Mouse (Mus musculus): ENCODE measurements around the gene Sdhaf2.
"Not testable (repeated sequence)": the region's sequence is repeated elsewhere in the genome, so short reads cannot be mapped to it uniquely, and the experiment has no call there.

Sdhaf2 gene

DNA sequence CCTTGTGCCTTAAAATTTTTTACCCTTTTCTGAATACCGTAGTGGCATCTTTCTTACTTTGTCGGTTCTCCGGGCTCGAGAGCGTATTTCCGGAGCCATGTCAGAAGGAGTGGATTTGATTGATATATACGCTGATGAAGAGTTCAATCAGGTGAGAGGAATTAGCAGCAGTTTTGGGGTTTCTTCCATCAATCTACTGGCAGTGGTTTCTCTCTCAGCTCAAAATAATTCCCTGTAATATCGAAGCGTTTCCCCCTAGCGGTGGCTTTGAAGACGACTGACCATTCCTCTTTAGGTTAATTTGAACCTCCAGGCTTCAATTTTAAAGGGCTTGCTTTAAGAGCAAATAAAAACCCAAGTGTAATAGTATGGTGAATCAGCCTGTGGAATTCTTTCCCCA, at the start of gene Sdhaf2:
TSS of gene Sdhaf2 (minus strand) at position 233 of the 400 bp plus-strand sequence.
- DNase-seq = no peak

DNA sequence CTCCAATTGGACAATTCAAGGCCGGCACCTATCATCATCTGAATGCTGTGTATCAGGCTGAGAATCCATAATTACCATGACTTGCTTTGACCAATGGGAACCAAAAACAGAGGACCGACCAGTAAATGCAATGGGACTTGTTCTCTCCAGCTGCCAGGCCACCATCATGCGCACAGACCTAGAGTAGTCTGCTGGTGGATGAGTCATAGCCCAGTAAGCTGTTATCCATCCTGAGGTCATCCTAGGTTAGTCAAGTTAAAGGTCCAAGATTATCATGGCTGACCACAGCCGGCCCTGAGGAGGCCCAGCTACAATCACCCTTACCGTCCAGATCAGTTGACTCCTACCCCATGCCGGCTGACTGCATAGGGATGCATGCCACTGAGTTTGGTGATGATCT, 43.7 kb upstream of the Sdhaf2 start:
- DNase-seq = no peak

DNA sequence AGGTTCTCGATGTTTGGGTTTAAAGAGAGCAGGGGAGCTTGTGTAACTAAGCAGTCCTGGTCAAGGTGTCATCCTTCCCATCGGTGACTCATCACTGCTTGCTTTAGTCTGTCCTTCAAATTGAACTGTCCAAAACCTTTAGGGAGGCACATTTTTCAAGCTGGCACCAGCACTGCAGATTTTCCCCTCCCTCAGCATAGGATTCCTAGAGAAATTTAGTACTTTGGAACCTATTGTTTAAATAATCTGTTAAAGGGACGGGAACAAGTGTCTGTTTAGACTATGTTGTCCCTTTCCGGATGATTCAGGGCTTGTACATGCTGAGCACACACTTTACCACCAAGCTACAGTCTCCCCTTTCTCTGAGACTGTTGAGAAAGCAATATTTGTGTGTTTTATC, 39.3 kb upstream of the Sdhaf2 start:
- DNase-seq = no peak

DNA sequence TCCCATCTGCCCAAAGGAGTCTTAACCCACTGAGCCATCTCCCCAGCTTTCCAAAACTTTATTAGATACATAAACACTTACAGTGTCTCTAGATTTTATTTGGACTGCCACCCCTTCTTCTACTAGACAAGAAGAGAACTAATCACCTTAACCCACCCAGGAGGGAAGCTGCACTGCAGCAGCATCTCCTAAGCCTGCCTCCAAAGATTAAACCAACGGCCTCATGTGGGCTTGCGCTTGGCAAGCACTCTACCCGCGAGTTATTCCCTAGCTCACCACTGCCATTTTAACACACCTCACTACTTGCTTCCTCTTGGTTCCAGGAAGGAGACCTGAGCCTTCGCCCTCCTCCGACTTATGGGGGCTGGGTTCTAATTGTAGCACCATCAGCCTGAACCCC, 38.3 kb upstream of the Sdhaf2 start:
- no peak for DNase-seq

DNA sequence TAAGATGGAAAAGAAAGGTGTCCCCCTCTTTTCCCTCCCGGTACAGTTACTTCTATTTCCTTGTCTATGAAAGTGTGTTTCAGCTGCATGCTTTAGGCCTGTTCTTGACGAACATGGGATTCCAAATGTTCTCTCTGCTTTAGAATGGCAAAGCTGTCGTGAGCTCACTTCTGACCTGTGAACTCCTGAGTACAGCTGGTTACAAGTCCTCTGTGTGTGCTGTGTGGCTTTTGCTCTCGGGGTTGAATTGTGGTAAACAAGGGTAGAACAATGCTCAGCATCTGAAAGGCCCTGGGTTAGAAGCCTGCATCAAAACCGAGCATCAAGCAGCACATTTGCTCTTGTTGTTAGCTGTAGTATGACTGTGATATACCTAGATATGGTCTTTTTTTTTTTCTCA, 36.4 kb upstream of the Sdhaf2 start:
- no peak for DNase-seq

DNA sequence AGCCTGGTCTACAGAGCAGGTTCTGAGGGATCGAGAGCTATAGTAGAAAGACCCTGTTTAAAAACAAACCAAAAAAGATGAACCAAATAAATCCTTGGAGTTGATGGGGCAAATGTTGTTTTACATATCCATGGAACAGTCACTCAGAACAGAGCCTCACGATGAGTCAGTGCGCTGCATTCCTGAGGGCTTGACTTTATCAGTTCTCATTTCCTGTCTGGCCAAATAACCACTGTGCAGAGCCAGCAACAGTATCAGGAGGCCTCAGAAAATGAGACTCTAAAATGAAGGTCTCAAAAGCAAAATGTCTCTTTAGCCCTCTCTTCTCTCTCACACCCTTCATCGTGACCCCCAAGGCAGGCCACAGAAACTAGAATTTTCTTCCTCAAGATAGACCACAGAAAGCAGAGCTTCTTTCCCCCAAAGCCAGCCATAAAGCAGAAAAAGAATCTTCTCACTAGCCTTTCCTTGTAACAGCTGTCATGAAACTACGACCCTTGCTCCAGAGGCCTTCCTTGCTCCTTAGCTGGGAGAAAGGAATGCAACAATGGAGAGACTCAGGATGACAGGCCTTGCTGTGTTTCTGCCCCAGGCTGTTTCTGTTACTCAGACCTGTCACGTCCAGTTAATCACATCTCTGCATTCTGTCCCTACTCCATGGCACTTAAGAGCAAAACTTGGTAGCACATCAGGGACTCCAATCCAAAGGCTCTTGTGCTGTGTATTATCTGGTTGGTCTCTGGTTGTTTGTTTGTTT, 35.8 kb upstream of the Sdhaf2 start:
- DNase-seq = no peak

DNA sequence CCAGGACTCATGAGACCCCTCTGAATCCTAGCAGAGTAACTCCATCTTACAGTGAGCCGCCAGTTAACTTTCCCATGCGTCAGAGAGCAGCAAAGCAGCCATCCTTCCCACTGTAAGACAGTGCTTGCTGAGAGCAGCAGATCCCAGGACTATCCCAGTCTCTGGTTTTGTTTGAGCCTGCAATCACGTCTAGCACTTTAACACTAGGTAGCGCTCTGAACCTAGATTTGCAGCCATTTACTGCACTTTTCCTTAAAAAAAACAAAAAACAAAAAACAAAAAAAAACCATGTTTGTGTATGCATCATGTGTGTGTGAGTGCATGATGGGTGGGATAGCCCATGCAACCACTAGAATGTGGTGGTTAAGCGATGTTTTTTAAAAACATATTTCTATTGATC, 34.2 kb upstream of the Sdhaf2 start:
- no peak for DNase-seq

DNA sequence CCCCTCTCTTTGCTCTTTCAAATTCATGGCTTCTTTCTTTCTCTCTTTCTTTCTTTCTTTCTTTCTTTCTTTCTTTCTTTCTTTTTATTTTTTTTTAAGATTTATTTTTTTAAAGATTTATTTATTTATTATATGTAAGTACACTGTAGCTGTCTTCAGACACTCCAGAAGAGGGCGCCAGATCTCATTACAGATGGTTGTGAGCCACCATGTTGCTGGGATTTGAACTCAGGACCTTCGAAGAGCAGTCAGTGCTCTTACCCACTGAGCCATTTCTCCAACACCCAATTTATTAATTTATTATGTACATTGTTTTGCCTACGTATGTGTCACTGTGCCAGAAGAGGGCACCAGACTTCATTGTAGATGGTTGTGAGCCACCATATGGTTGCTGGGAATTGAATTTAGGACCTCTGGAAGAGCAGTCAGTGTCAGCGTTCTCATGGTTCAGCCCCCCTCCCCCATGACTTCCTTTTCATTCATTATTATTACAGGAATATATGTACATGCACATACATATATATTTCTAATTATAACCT, 32.0 kb upstream of the Sdhaf2 start:
- DNase-seq = not testable (repeated sequence)

DNA sequence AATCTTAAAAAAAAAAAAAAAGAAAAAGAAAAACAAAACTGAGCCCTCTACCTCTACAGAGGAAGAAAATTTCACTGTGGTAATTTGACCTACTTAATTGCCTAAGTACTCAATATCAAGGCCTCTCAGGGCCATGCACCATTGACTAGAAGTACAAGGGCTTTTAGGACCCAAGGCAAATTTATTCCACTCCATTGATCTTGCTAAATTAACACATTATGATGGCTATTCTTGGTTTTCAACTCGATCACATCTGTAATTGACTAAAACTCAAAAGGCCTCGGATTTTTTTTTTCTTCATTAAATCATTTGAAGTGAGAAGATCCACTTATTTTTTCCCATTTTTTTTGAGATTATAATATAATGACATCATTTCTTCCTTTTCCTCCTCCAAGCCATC, 31.5 kb upstream of the Sdhaf2 start:
- DNase-seq = no peak

DNA sequence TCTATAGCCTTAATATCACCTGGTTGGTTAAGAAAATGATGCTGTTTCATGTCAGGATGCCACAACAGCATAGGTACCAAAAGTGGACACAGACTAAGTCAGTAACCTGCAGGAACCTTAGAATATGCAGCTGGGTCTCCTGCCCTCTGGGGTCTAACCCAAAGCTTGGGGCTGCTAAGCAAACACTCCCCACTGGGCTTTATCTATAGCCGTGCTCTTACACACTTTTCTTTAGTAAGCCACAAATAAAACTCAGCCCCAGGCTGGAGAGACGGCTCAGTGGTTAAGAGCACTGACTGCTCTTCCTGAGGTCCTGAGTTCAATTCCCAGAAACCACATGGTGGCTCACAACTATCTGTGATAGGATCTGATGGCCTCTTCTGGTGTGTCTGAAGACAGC, 31.1 kb upstream of the Sdhaf2 start:
- DNase-seq = no peak

DNA sequence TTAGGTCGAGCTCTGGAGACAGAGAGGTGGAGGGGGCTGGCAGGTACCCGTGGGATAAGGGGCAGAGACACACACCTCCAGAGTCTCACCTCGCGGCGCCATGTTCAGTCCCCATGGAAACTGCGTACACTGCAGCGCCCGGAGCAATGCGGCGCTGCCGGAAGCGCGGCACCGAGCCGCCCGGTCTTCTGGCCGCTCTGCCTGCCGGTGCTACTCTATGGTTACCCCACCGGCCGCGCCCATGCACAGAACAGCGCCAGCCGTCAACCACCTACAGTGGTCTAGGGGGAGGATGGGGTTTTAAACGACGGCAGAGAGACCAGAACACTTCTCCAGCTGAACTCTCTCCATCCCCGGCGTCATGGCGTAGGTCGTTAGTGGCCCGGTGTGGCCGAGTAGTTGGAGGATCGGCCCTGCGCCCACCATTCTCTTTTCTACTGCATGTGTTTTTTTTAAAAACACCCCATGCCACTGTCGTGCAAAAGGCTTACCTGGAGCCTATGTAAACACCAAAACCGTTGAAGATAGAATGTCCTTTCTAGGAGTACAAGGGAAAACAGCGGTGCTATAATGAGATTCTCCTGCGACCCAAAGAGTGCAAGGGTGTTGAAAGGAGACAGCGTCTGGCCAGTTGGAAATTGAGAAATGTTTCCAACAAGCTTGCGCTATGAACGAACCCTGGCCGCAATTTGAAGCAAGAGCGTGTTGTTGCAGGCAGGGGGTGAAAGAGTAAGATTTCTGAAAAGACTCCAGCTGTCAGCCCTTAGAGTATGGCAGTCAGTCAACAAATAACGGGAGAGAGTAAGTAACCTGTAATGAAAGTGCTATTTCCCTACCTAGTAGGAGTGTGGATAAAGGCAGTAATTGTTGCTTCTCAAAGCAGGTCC, 29.9 kb upstream of the Sdhaf2 start, which contains the start of gene Tmem216:
TSS of gene Tmem216 (minus strand) at position 615 of the 887 bp plus-strand sequence.
- peak; percentile 85 for DNase-seq

DNA sequence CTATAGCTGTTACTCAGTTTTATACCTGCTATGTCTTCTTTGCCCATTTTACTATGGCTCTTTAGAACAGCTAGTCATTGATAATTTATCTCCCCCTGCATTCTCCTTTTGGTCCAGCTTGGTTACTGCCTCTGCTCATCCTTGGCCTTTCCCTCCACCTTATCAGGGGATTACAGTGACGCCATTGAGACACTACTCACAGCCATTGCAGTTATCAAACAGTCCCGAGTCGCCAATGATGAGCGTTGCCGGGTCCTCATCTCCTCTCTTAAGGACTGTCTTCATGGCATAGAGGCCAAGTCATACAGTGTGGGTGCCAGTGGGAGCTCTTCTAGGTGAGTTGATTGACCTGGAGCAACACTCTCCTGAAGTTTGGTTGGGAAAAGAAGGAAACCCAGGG, 13.5 kb upstream of the Sdhaf2 start:
- DNase-seq = no peak

DNA sequence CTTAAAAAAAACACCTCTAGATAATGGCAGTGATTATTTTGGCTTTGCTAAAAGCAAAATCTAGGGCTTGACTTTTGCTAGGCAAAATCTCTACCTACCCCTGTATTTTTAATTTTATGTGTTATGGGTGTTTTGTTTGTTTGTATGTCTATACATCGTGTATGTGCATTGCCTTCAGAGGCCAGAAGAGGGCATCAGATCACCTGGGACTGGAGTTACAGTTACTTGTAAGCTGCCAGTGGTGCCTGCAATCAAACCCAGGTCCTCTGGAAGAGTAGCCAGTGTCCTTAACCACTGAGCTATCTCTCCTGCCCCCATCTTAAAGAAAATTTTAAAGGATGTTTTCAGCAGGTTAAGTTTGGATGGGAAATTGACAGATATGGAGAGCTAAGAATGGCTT, 4.1 kb upstream of the Sdhaf2 start:
- no peak for DNase-seq

DNA sequence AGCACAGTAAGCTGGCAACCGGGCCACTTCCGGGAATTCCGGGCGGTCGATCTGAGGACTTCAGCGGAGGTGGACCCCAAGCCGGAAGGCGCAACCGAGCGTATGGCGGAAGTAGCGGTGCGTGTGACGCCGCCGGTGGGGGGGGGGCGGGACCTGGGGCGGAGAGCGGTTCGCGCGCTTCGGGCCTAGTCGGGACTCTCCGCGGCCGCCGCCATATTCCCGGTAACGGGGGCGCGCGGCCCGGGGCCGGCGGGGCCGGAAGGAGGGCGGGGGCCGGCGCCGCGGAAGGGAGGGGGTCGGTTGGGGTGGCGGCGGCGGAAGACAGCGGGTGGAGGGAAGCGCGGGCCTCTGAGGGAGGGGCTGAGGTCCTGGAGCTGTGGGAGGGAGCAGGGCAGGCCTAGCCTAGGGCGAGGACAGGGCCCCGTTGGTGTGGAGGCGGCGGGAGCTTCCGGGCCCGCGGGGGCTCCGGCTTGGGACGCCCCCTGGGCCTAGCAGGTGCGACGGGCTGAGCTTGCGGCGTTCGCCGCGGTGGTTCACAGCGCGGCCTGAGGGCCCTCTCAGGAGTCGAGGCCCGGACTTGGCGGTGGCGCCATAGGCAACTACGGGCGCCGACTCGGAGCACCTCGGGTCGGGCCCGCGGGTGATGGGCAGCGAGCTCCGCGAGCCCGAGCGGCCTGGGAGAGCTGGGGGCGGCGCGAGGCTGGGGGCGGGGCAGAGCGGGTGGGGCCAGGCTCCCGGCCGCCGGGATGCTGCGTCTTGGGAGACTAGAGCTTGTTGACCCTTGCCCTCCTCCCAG, 638 bp downstream of the Sdhaf2 start, which contains the start of gene Cpsf7:
TSS of gene Cpsf7 (plus strand) at position 161 of the 796 bp plus-strand sequence.
- peak; percentile 90 for DNase-seq

DNA sequence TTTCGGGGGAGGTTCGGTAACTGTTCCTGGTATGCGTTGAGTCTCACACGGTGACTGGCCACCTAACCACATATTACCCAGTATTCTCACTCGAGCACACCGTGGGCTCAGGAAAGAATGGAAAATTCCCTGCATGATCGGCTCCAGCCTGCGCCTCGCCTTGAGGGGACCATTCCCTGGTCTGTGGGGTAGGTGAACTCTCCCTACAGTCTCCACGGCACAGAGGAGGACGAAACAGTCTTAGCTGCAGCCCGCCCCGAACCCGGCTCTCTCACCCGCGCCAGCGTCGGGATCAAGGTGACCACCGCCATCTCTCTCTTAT, 1.2 kb downstream of the Sdhaf2 start:
- DNase-seq = no peak

DNA sequence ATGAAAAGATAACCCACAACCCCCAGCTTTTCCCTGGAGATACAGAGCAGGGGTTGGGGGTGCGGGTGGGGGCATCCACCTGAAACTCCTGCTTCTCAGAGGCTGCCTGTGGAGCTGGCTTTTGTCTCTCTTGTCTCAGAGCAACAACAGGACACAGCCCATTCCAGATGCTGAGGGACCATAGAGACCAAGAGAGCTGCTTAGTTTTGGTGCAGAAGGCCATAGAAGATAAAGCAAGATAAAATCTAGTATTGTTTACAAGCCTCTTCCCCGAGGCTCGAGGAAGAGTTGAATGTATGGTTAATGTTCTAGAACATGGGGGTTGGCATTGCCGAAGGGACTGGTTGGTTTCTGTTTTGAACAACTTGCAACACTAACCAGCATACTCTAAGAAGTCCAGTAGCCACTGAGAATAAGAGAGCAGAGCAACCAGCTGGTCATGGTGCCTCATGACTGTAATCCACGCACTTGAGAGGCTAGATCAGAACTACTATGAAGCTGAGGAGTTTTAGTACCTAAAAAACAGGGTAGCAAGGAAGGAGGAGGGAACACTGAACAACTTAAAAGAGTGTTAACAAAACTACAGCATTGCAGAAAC, 2.4 kb downstream of the Sdhaf2 start:
- no peak for DNase-seq

DNA sequence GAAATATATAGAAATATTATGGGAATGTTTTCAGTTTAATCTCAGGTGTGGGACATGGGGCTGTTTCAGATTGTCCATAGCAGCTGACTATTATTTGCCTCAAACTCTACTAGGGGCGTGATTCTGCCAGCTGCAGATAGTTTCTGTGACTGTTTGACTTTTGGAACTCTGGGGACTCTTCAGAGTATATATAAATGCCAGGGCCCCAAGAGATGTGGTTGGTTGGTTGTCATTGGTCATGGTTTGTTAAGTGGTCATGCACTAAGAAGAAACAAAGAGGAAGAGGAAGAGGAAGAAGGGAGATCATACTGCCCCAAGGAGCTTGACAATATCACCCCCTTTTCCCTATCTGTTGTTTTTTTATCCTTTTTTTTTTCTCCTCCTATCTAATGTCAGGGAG, 4.0 kb downstream of the Sdhaf2 start:
- DNase-seq = no peak

DNA sequence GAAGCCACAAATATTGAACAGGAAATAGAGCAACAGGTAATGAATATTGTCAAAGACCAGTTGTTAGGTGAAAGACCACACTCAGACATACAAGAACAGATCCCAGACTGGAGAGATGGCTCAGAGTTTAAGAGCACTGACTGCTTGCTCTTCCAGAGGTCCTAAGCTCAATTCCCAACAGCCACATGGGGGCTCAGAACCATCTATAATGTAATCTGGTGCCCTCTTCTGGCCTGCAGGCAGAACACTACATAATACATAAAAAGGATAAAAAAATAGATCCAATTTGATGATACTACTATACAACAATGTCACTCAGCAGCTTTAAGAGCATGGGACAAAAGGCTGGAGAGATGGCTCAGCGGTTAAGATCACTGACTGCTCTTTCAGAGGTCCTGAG, 5.6 kb downstream of the Sdhaf2 start:
- DNase-seq = no peak

DNA sequence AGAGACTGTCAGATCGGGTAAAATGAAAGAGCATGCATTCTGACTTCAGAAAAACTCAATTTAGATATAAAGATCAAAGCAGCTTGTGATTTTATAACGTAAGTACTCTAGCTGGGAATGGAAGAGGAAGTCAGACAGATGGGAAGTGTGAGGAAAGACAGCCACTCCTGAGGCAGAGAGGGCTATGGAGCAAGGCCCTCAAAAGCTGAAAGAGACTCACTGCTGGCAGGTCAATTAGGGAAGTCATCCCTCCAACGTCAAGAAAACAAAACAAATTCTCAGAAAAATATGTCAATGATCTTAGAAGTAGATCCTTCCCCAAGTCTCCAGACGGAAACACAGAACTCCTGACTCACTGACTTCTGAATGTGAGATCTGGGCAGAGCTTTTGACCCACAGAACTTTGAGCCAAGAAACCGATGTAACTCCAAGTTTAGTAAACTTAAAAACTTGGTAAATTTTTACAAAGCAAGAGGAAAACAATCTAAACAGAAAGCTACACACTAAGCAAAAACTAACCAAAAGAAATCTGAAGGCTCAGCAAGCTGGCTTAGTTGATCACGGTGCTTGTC, 15.1 kb downstream of the Sdhaf2 start:
- no peak for DNase-seq

DNA sequence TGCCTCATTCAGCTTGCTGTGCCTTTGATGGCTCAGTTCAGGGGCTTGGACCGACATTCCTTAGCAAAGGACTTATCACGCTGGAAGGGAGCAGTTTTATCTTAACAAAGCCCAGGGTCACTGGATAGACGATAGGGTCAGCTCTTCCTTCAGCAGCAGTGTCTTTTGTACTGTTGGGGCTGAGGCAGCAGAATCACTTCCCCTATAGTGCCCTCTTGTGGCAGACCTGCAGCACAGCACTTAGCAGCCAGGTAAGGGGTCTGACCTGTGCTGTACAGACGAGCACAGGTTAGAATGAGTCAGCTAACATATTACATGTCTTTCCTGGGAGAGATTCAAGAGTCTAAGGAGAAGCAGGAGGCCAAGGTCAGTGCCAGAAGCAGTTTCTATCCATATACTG, 23.4 kb downstream of the Sdhaf2 start:
- no peak for DNase-seq

DNA sequence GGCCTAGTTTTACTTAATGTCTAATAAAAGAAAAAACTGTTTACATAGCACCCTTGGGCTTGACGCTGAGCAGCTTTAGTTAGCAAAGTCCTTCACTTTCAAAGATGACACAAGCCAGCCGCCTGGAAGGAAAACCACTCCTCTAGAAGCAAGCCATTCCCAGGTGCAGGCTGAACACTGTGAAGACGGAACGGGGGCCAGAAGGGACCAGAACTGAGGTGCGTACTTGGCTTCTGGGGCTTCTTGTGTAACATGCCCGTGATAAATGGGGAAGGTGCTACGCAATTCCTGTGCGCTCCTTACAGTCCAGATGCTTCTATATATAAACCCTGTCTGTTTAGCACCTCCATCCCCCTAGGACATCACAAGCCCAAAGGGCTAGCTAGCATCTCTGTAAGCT, 25.4 kb downstream of the Sdhaf2 start:
- DNase-seq = no peak

DNA sequence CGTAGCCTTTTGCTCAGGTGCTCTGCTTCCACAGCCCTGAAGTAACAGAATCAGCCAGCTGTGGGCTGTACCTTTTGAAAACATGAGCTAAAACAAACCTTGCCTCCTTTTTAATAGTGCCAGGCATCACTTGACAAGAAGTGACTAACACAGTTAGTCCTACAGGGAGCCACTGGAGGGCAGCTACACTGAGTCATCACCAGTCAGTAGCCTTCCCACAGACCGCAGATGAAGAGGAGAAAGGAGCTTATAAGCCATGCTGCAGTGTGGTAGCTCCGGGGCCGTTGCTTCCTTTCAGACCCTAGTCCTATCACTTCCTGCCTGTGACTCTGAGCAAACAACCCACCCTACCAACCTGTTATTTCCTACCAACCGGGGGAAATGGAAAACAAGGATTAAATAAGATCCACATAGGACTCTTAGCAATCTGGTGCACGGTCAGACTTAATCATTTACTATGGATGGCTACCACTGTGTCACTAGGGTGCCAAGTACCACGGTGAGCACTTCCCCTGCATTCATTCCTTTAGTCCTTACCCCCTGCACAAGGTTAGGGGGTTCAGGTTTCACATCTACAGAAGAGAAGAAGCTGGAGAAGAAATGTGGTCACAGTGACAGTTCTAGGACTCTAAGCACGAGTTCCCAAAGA, 28.3 kb downstream of the Sdhaf2 start:
- no peak for DNase-seq
